8 mouse cellular contexts compared by ENCODE assay signal in the genomic region with DNA sequence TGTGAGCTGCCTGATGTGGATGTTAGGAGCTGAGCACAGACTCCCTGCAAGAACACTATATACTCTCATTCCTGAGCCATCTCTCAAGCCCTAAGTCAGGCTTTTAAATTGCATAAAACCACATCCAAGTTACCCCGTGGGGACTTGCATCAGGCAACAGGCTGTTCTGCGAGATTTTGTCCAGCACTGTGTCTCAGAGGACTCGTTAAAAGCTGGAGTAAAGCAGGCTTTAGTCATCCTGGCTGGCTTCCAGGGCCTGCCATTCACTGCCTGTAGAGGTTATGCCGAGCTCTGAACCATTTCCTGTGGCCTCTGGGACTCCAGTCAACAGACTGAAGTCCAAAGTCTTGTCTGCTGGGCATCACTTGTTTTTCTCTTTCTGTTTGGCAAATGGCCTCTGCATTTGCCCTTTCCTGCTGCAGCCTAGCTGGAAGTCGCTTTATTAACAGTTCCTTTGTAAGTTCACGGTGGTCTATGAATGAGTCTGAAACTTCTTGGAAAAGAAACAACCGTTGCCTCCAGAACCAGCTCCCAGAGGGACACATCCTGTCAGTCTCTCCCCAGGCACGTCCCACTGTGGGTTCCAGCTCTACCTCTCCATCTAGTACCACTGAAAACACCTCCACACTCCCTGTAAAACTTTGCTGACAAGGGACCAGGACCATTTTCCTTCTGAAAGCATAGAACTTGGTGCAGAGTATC.
DNase-seq lines count a peak whose midpoint lies in the region; ATAC-seq lines count a peak whose summit lies in the region.

No protein-coding gene starts in this region.

- H3K9ac ChIP-seq in hindbrain, embryonic 13.5 days: no peak overlapping the region
- H3K9ac ChIP-seq in limb, embryonic 15.5 days: no peak overlapping the region
- H3K9ac ChIP-seq in neural tube, embryonic 15.5 days (replicated peaks): no peak overlapping the region

- H3K4me2 ChIP-seq in hindbrain, embryonic 13.5 days: no peak overlapping the region
- no peak overlapping the region for H3K4me2 ChIP-seq in limb, embryonic 15.5 days
- no peak overlapping the region for H3K4me2 ChIP-seq in neural tube, embryonic 15.5 days

- H3K27me3 ChIP-seq in hindbrain, embryonic 13.5 days: no peaks in the 10 kb centered on the region
- H3K27me3 ChIP-seq in limb, embryonic 15.5 days: no peaks in the 10 kb centered on the region
- no peaks in the 10 kb centered on the region for H3K27me3 ChIP-seq in neural tube, embryonic 15.5 days (replicated peaks)

- peak overlapping the region; percentile 30; the same call in 1 of the 2 replicates for H3K27ac ChIP-seq in hindbrain, embryonic 13.5 days
- peak overlapping the region; percentile 70 for H3K27ac ChIP-seq in limb, embryonic 15.5 days
- peak overlapping the region; percentile 28; the same call in 1 of the 2 replicates for H3K27ac ChIP-seq in neural tube, embryonic 15.5 days (replicated peaks)

- peak; percentile 100 for DNase-seq in 3T3-L1 (ENCODE audit: low read depth, low spot score)
- DNase-seq in adrenal gland, adult 18-20 months (ENCODE audit: low spot score in 2 of 2): peak; percentile 63 to 72
- peak; percentile 57 for DNase-seq in forelimb bud, embryonic 11.5 days (ENCODE audit: low read depth, low spot score)
- DNase-seq in embryo, embryonic 10.5 days (ENCODE audit: low spot score): no peak

- WGBS in hindbrain, embryonic 13.5 days: 55% methylated on average over 8 of the region's 8 CpGs
- 18% methylated on average over 8 of the region's 8 CpGs for whole genome bisulfite sequencing in limb, embryonic 15.5 days
- 41% methylated on average over 8 of the region's 8 CpGs for WGBS in neural tube, embryonic 15.5 days

- peaks cover 10% of the 10 kb centered on the region for H3K4me1 ChIP-seq in hindbrain, embryonic 13.5 days (replicated peaks)
- peaks cover 17% of the 10 kb centered on the region for H3K4me1 ChIP-seq in limb, embryonic 15.5 days
- H3K4me1 ChIP-seq in neural tube, embryonic 15.5 days: peaks cover 5% of the 10 kb centered on the region

- no peaks in the 10 kb centered on the region for H3K9me3 ChIP-seq in hindbrain, embryonic 13.5 days
- no peaks in the 10 kb centered on the region for H3K9me3 ChIP-seq in limb, embryonic 15.5 days
- no peaks in the 10 kb centered on the region for H3K9me3 ChIP-seq in neural tube, embryonic 15.5 days (replicated peaks)

- H3K4me3 ChIP-seq in hindbrain, embryonic 13.5 days: no peak overlapping the region
- no peak overlapping the region for H3K4me3 ChIP-seq in limb, embryonic 15.5 days
- no peak overlapping the region for H3K4me3 ChIP-seq in neural tube, embryonic 15.5 days (replicated peaks)

- H3K36me3 ChIP-seq in hindbrain, embryonic 13.5 days: no peaks in the 10 kb centered on the region
- no peaks in the 10 kb centered on the region for H3K36me3 ChIP-seq in limb, embryonic 15.5 days
- H3K36me3 ChIP-seq in neural tube, embryonic 15.5 days: no peaks in the 10 kb centered on the region

- 0 out of 2 replicates have a peak, but pooled peaks have one; percentile 71 for ATAC-seq in hindbrain, embryonic 13.5 days (ENCODE audit: low FRiP score)
- peak; percentile 82 for ATAC-seq in limb, embryonic 15.5 days (ENCODE audit: insufficient number of reproducible peaks, low FRiP score, low TSS enrichment, low read depth)
- peak; percentile 74 for ATAC-seq in neural tube, embryonic 15.5 days (ENCODE audit: low FRiP score)
- ATAC-seq in activated CD4-positive, CD25-positive, alpha-beta regulatory T cell, adult 4 months: no peak
